Mouse (Mus musculus) thymus, adult 18-20 months (tissue): ENCODE measurements around the gene Fchsd2.

Source experiments
- DNase-seq, 2 experiments: peaks; one replicate each; pipeline ENCODE4 v3.0.0; 2022; ENCODE audit warnings: mixed read lengths in 2 of 2

Gene Fchsd2

GRCm38 (mm10) chr7:101290401-101290800 is 197.7 kb downstream of the Fchsd2 start:
- no peak for DNase-seq

GRCm38 (mm10) chr7:101291211-101291610 is 198.5 kb downstream of the Fchsd2 start:
- DNase-seq: no peak

GRCm38 (mm10) chr7:101291641-101292040 is 199.0 kb downstream of the Fchsd2 start:
- no peak for DNase-seq

GRCm38 (mm10) chr7:101292086-101292485 is 199.4 kb downstream of the Fchsd2 start:
- DNase-seq: no peak

GRCm38 (mm10) chr7:101292696-101293095 is 200.0 kb downstream of the Fchsd2 start:
- no peak for DNase-seq

- DNase-seq: no peak
Measured at GRCm38 (mm10) chr7:101293138-101293537, 200.5 kb downstream of the Fchsd2 start.

GRCm38 (mm10) chr7:101293611-101294010 is 200.9 kb downstream of the Fchsd2 start:
- no peak for DNase-seq

GRCm38 (mm10) chr7:101295438-101295837 is 202.8 kb downstream of the Fchsd2 start:
- DNase-seq: no peak

GRCm38 (mm10) chr7:101296252-101297022 is 203.8 kb downstream of the Fchsd2 start:
- DNase-seq: peak; percentile 58 to 64

- DNase-seq: no peak
Measured at GRCm38 (mm10) chr7:101297023-101297405, 204.4 kb downstream of the Fchsd2 start.

- no peak for DNase-seq
Measured at GRCm38 (mm10) chr7:101298375-101298774, 205.7 kb downstream of the Fchsd2 start.

GRCm38 (mm10) chr7:101301361-101301880 is 208.8 kb downstream of the Fchsd2 start:
- peak in 1 of 2 experiments; percentile 44 for DNase-seq

GRCm38 (mm10) chr7:101301881-101302456 is 209.3 kb downstream of the Fchsd2 start, which contains the start of gene Atg16l2:
Gene Atg16l2, minus strand, starts transcription at chr7:101302251.
- peak; percentile 92 to 95 for DNase-seq

GRCm38 (mm10) chr7:101302691-101303090 is 210.0 kb downstream of the Fchsd2 start:
- DNase-seq: no peak

- no peak for DNase-seq
Measured at GRCm38 (mm10) chr7:101306841-101307240, 214.2 kb downstream of the Fchsd2 start.

GRCm38 (mm10) chr7:101309985-101310326 is 217.3 kb downstream of the Fchsd2 start:
- DNase-seq: no peak

GRCm38 (mm10) chr7:101310327-101311028 is 217.8 kb downstream of the Fchsd2 start:
- peak; percentile 94 to 96 for DNase-seq

- DNase-seq: no peak
Measured at GRCm38 (mm10) chr7:101311061-101311460, 218.4 kb downstream of the Fchsd2 start.

- DNase-seq: no peak
Measured at GRCm38 (mm10) chr7:101313033-101313432, 220.4 kb downstream of the Fchsd2 start.

- no peak for DNase-seq
Measured at GRCm38 (mm10) chr7:101314396-101314795, 221.7 kb downstream of the Fchsd2 start.

GRCm38 (mm10) chr7:101315699-101316098 is 223.0 kb downstream of the Fchsd2 start:
- DNase-seq: no peak

- DNase-seq: no peak
Measured at GRCm38 (mm10) chr7:101316591-101317001, 223.9 kb downstream of the Fchsd2 start.

GRCm38 (mm10) chr7:101317014-101317413 is 224.4 kb downstream of the Fchsd2 start, which contains the start of gene Stard10:
Gene Stard10, plus strand, starts transcription at chr7:101317086.
- DNase-seq: no peak
